Mouse (Mus musculus) CH12.LX (cell line): ENCODE data around the gene Hils1. TPM values are rescaled to one million over a fixed set of nuclear protein-coding genes. Genes with fewer than 3 reads are reported as not detected.

Source experiments
- DNase-seq: peaks from one replicate; pipeline ENCODE4 v3.0.0-alpha.2; 2013; ENCODE audit errors: extremely low read depth
- H3K27ac ChIP-seq: 2 replicates; pipeline ENCODE4 v1.5.1; 2012; ENCODE audit warnings: low read depth, mild to moderate bottlenecking, control low read depth, moderate library complexity; ENCODE audit not compliant: insufficient read depth
- H3K27me3 ChIP-seq: replicated peaks from 2 replicates; pipeline ENCODE3; 2012; ENCODE audit warnings: inconsistent platforms
- H3K36me3 ChIP-seq, 2 experiments: replicated peaks in 1 of 2; 2 replicates each; pipeline versions ENCODE3 to v1.6.1; 2012; ENCODE audit warnings: inconsistent platforms in 1 of 2, low read length in 1 of 2, mild to moderate bottlenecking in 1 of 2, mixed read lengths in 1 of 2, moderate library complexity in 1 of 2; ENCODE audit not compliant: control insufficient read depth in 1 of 2, insufficient read depth in 1 of 2
- H3K4me1 ChIP-seq, 2 experiments: 2 replicates each; pipeline ENCODE4 v1.6.1; 2012; ENCODE audit warnings: inconsistent platforms in 1 of 2, moderate library complexity in 1 of 2; ENCODE audit not compliant: insufficient read depth in 2 of 2, control insufficient read depth in 1 of 2
- H3K4me2 ChIP-seq: 2 replicates; pipeline ENCODE4 v1.6.1; 2012; ENCODE audit warnings: low read depth, mild to moderate bottlenecking, control low read depth; ENCODE audit not compliant: poor library complexity, insufficient read depth, severe bottlenecking
- H3K4me3 ChIP-seq, 3 experiments: fragments of 150-350 bp in 1 of 3; sonication (generic) in 1 of 3; replicated peaks in 1 of 3; 2 replicates each; pipeline versions ENCODE3 to v1.5.1; 2011 to 2012; ENCODE audit warnings: low read depth in 2 of 3, low read length in 2 of 3, mild to moderate bottlenecking in 2 of 3, moderate library complexity in 2 of 3, control low read depth in 1 of 3, improper control_type of control experiment in 1 of 3, inconsistent platforms in 1 of 3, mixed read lengths in 1 of 3; ENCODE audit not compliant: poor library complexity in 1 of 3
- H3K79me2 ChIP-seq: replicated peaks from 2 replicates; pipeline ENCODE4 v1.6.1; 2012; ENCODE audit warnings: mild to moderate bottlenecking, moderate library complexity; ENCODE audit not compliant: control insufficient read depth, poor library complexity, insufficient read depth, severe bottlenecking; ENCODE audit errors: extremely low read depth
- H3K9ac ChIP-seq: 2 replicates; pipeline ENCODE4 v1.6.1; 2012; ENCODE audit warnings: low read depth, mild to moderate bottlenecking, control low read depth, moderate library complexity; ENCODE audit not compliant: insufficient read depth
- H3K9me3 ChIP-seq: replicated peaks from 2 replicates; pipeline ENCODE3; 2012; ENCODE audit warnings: low read length, inconsistent platforms, mixed read lengths
- CHD1 ChIP-seq: IDR thresholded peaks from 2 replicates; pipeline ENCODE4 v1.6.1; 2012; ENCODE audit warnings: low read depth, low read length, improper control_type of control experiment, inconsistent platforms
- CTCF ChIP-seq, 2 experiments: IDR thresholded peaks in 1 of 2; conservative IDR thresholded peaks in 1 of 2; 2 replicates each; pipeline ENCODE4 v1.5.1; 2011 to 2012; ENCODE audit warnings: low read depth in 2 of 2, low read length in 2 of 2, improper control_type of control experiment in 1 of 2, inconsistent platforms in 1 of 2, mild to moderate bottlenecking in 1 of 2, moderate library complexity in 1 of 2
- ELF1 ChIP-seq: IDR thresholded peaks from 2 replicates; pipeline ENCODE4 v1.6.1; 2014; ENCODE audit warnings: low read depth, mild to moderate bottlenecking, inconsistent platforms, low read length, improper control_type of control experiment
- GABPA ChIP-seq: IDR thresholded peaks from 2 replicates; pipeline ENCODE4 v1.6.1; 2012; ENCODE audit warnings: low read depth, low read length, improper control_type of control experiment, inconsistent platforms; ENCODE audit not compliant: insufficient replicate concordance
- IRF4 ChIP-seq: IDR thresholded peaks from 2 replicates; pipeline ENCODE4 v1.6.1; 2014; ENCODE audit warnings: low read depth, mild to moderate bottlenecking, inconsistent platforms, low read length, improper control_type of control experiment
- JUN ChIP-seq: IDR thresholded peaks from 2 replicates; pipeline ENCODE4 v1.6.1; 2011; ENCODE audit warnings: low read depth, mild to moderate bottlenecking, low read length, improper control_type of control experiment, moderate library complexity; ENCODE audit not compliant: insufficient read depth
- JUND ChIP-seq: conservative IDR thresholded peaks from 2 replicates; pipeline ENCODE4 v1.6.1; 2011; ENCODE audit warnings: low read depth, low read length, improper control_type of control experiment
- MAFK ChIP-seq: IDR thresholded peaks from 2 replicates; pipeline ENCODE4 v1.6.1; 2011; ENCODE audit warnings: low read length, improper control_type of control experiment; ENCODE audit not compliant: insufficient replicate concordance
- MAX ChIP-seq: IDR thresholded peaks from 2 replicates; pipeline ENCODE4 v1.6.1; 2011; ENCODE audit warnings: low read length, improper control_type of control experiment
- MAZ ChIP-seq: IDR thresholded peaks from 2 replicates; pipeline ENCODE4 v1.6.1; 2012; ENCODE audit warnings: low read depth, mild to moderate bottlenecking, inconsistent platforms, low read length, improper control_type of control experiment, moderate library complexity
- MEF2A ChIP-seq: IDR thresholded peaks from 2 replicates; pipeline ENCODE4 v1.6.1; 2014; ENCODE audit warnings: low read depth, mild to moderate bottlenecking, inconsistent platforms, low read length, improper control_type of control experiment, borderline replicate concordance
- MXI1 ChIP-seq: IDR thresholded peaks from 2 replicates; pipeline ENCODE4 v1.6.1; 2011; ENCODE audit warnings: mild to moderate bottlenecking, low read depth, low read length, improper control_type of control experiment
- MYC ChIP-seq: IDR thresholded peaks from 2 replicates; pipeline ENCODE4 v1.6.1; 2011; ENCODE audit warnings: low read depth, mild to moderate bottlenecking, improper control_type of control experiment, low read length
- NELFE ChIP-seq: IDR thresholded peaks from 2 replicates; pipeline ENCODE4 v1.6.1; 2011; ENCODE audit warnings: low read depth, low read length, improper control_type of control experiment
- PAX5 ChIP-seq: IDR thresholded peaks from 2 replicates; pipeline ENCODE4 v1.6.1; 2012; ENCODE audit warnings: low read length, inconsistent platforms, mixed read lengths
- POLR2A ChIP-seq: IDR thresholded peaks from 2 replicates; pipeline ENCODE4 v1.6.1; 2011; ENCODE audit warnings: low read depth, mild to moderate bottlenecking, improper control_type of control experiment, low read length
- RCOR1 ChIP-seq: conservative IDR thresholded peaks from 2 replicates; pipeline ENCODE4 v1.6.1; 2012; ENCODE audit warnings: low read depth, mild to moderate bottlenecking, inconsistent platforms, low read length, improper control_type of control experiment
- TBP ChIP-seq: conservative IDR thresholded peaks from 2 replicates; pipeline ENCODE4 v1.6.1; 2011; ENCODE audit warnings: low read depth, low read length, improper control_type of control experiment
- TCF12 ChIP-seq: IDR thresholded peaks from 2 replicates; pipeline ENCODE4 v1.6.1; 2014; ENCODE audit warnings: low read depth, mild to moderate bottlenecking, inconsistent platforms, low read length, improper control_type of control experiment
- UBTF ChIP-seq: IDR thresholded peaks from 2 replicates; pipeline ENCODE4 v1.6.1; 2012; ENCODE audit warnings: low read depth, mild to moderate bottlenecking, inconsistent platforms, low read length, improper control_type of control experiment, moderate library complexity
- USF2 ChIP-seq: conservative IDR thresholded peaks from 2 replicates; pipeline ENCODE4 v1.6.1; 2011; ENCODE audit warnings: low read depth, low read length, improper control_type of control experiment
- ZKSCAN1 ChIP-seq: IDR thresholded peaks from 2 replicates; pipeline ENCODE4 v1.6.1; 2012; ENCODE audit warnings: low read depth, inconsistent platforms, low read length, improper control_type of control experiment, borderline replicate concordance
- ZMIZ1 ChIP-seq: IDR thresholded peaks from 2 replicates; pipeline ENCODE4 v1.6.1; 2012; ENCODE audit warnings: low read depth, mild to moderate bottlenecking, inconsistent platforms, low read length, improper control_type of control experiment
- ZNF384 ChIP-seq: IDR thresholded peaks from 2 replicates; pipeline ENCODE4 v1.6.1; 2012; ENCODE audit warnings: low read depth, low read length, improper control_type of control experiment, inconsistent platforms
- dilution Hi-C: fragments of 300-500 bp; cut with MboI; formaldehyde crosslinking; loops from 2 replicates; pipeline ENCODE4 v1.14.3; 2020; ENCODE audit warnings: low sequenced_read_pairs; ENCODE audit not compliant: extremely low pct_unique_long_range_greater_than_20kb, extremely low pct_ligation_motif_present
- in situ Hi-C: fragments of 300-500 bp; cut with MboI; formaldehyde crosslinking; loops from 3 replicates; pipeline ENCODE4 v1.14.3; 2019; ENCODE audit warnings: low sequenced_read_pairs, low pct_ligation_motif_present, low pct_unique_long_range_greater_than_20kb, mixed read lengths
- polyA plus RNA-seq: library from polyadenylated mRNA; unstranded; fragments of >175 nt; gene quantifications from 2 replicates; pipeline ENCODE4 v1.2.1, GENCODE M21; 2012; ENCODE audit warnings: low read depth; ENCODE audit not compliant: insufficient read length
- total RNA-seq, 2 experiments: library from RNA; depleted of rRNA; stranded (reverse); fragments of 300-350 nt in 1 of 2; fragments of >200 nt in 1 of 2; gene quantifications; 2 replicates each; pipeline ENCODE4 v1.2.3; 2012 to 2014

Hils1 gene
- total and polyA plus RNA-seq, 3 experiments = not detected

- TF ChIP-seq JUND = no peak
- no peak for TF ChIP-seq PAX5
- 0 out of 2 replicates have a peak, but pooled peaks have one; percentile 18 for TF ChIP-seq MXI1
- TF ChIP-seq MYC = no peak
- no peak for TF ChIP-seq RCOR1
- TF ChIP-seq ZMIZ1 = peak; percentile 39; the same call in 1 of the 2 replicates
- no peak for TF ChIP-seq GABPA
- TF ChIP-seq NELFE = peak; percentile 77
- peak; percentile 90 for TF ChIP-seq TCF12
- no peak; the same call in 1 of the 2 replicates for TF ChIP-seq MAX
- no peak for TF ChIP-seq MAFK
- peak; percentile 96 for TF ChIP-seq UBTF
- peak; percentile 60 for TF ChIP-seq ZNF384
- peak; percentile 5; the same call in 1 of the 2 replicates for TF ChIP-seq CHD1
- TF ChIP-seq IRF4 = peak; percentile 40; the same call in 1 of the 2 replicates
- TF ChIP-seq MEF2A = 0 out of 2 replicates have a peak, but pooled peaks have one; percentile 33
- peak; percentile 87 for TF ChIP-seq POLR2A
- TF ChIP-seq TBP = 0 out of 2 replicates have a peak, but pooled peaks have one; percentile 67
- TF ChIP-seq JUN = no peak
- TF ChIP-seq USF2 = no peak
Observed at GRCm38 (mm10) chr11:94990749-94991577, 23.6 kb downstream of the Hils1 start, which contains the start of gene Ppp1r9b (continued).

GRCm38 (mm10) chr11:94991641-94992479 lies 24.5 kb downstream of the Hils1 start:
- H3K9ac ChIP-seq = peak overlapping the region; percentile 84
- DNase-seq = no peak
- in situ Hi-C loops (no loop called here), dilution Hi-C loops (no loop called here)
- TF ChIP-seq ZKSCAN1 (no peak), MAZ (no peak), MXI1 (no peak), ELF1 (peak; percentile 41; the same call in 1 of the 2 replicates), CTCF (conservative IDR thresholded peaks at IDR 0.05 in 1 of 2, IDR thresholded peaks at IDR 0.05 in 1 of 2; ENCODE audit: low read depth in 2 of 2, low read length in 2 of 2) (no peak)
- peak overlapping the region; percentile 65 to 78 (median 71) for H3K4me3 ChIP-seq
- H3K79me2 ChIP-seq = 0 out of 2 replicates have a peak, but pooled peaks cover 3% of the 10 kb centered on the region
- H3K27me3 ChIP-seq = peaks cover 9% of the 10 kb centered on the region
- peaks cover 7 to 28% of the 10 kb centered on the region in 2 experiments for H3K36me3 ChIP-seq
- H3K4me1 ChIP-seq = peaks cover 25 to 58% of the 10 kb centered on the region in 2 experiments
- H3K4me2 ChIP-seq = peak overlapping the region; percentile 72
- no peaks in the 10 kb centered on the region for H3K9me3 ChIP-seq
- no peak overlapping the region for H3K27ac ChIP-seq
